Mouse (Mus musculus) ovary, postnatal 36 days (tissue): ENCODE data around the gene Odf3l1.

ENCODE experiments used
- DNase-seq: peaks from one replicate; pipeline ENCODE4 v3.0.0; 2022; ENCODE audit warnings: low spot score, mixed read lengths

The Odf3l1 gene

DNA sequence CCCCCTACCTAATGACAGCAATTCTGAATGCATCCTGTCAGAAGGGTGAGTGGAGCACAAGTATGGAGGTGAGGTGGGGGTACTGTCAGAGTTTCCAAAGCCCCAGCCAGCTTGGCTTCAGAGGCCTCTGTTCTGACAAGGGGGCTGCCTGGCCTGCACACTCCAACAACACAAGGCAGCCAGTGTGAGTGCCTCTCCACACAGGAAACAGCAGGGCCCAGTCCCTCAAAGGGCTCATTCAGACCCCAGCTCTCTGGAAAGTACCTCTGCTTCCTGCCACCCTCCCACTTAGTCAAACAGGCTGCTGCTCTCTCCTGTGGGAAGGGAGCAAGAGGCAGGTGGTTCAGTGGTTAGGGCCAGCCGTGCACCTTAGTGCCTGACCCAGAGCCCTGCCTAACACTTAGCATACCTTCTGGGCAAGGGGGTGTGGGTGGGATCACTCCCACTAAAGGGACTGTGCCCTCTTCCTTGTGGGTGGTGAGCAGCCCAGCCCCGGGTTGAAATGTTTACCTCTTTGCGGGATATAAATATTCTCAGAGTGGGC, 17.1 kb upstream of the Odf3l1 start:
- DNase-seq, result no peak

- DNase-seq, result no peak
These were observed 16.3 kb upstream of the Odf3l1 start for GRCm38 (mm10) chr9:56880790-56881189.

- DNase-seq, result no peak
These were observed 12.8 kb upstream of the Odf3l1 start for GRCm38 (mm10) chr9:56877284-56877683.

GRCm38 (mm10) chr9:56876784-56877183, 12.3 kb upstream of the Odf3l1 start:
- peak; percentile 66 for DNase-seq

DNA sequence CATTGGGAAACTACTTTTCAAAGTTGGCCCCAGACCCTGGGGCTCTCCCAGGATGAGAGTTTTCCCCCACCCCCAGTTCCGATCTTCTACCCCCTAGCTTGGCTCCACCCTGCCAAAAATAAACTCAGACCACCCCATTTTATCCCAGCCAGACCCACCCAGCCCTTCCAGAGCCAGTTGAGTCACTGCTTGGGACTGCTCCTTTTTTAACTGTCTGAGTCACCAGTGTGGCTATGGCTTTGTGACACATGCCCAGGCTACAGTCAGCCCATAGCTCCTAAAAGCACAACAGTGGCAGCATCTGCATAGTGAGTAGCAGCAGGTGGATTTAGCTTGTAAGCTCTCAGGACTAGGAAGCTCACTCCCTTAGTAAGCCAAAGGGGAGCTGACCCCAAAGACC, 8.6 kb upstream of the Odf3l1 start:
- DNase-seq, result no peak

DNA sequence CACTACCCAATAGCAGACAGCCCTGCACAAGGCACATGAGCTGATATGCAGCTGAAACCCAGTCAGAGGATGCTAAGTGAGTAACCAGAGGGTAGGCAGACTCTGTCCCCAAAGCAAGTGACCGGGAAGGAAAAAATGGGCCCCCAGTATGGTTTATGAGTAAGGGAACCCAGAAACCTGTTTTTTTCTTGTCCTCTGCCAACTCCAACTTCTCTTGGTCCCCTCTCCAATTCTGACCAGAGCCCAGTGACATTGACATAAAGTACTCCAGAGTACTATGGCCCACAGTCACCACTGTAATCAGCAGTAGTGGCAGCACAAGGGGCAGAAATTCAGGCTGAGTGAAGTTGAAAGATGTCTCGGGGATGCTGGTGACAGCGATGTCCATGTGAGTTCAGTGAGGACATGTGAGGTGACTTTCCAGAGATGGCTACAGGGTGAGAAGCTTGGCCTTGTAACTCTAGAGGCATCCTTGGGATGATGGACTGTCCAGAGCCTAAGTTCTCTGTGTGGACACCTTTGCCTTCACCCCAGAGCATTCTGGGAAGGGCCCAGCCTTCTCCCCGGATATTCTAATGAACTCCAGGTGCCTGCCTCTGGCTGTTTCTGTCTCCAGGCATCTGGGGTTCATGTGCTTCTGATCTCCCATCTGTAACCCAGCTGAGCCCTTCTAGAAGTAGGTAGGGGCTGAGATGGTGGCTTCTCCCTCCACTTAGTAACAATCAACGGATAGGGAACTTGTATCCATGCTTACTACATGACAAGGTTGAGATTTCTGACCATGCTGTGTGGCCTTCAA, 7.8 kb upstream of the Odf3l1 start:
- DNase-seq, result no peak

GRCm38 (mm10) chr9:56871191-56871590, 6.7 kb upstream of the Odf3l1 start:
- DNase-seq, result no peak

- DNase-seq, result no peak
These were observed 6.3 kb upstream of the Odf3l1 start for GRCm38 (mm10) chr9:56870778-56871177.

GRCm38 (mm10) chr9:56869552-56869951, 5.1 kb upstream of the Odf3l1 start:
- DNase-seq, result no peak

- DNase-seq, result no peak
These were observed 3.8 kb upstream of the Odf3l1 start for GRCm38 (mm10) chr9:56868292-56868691.

GRCm38 (mm10) chr9:56866430-56866829, 2.0 kb upstream of the Odf3l1 start:
- no peak for DNase-seq

DNA sequence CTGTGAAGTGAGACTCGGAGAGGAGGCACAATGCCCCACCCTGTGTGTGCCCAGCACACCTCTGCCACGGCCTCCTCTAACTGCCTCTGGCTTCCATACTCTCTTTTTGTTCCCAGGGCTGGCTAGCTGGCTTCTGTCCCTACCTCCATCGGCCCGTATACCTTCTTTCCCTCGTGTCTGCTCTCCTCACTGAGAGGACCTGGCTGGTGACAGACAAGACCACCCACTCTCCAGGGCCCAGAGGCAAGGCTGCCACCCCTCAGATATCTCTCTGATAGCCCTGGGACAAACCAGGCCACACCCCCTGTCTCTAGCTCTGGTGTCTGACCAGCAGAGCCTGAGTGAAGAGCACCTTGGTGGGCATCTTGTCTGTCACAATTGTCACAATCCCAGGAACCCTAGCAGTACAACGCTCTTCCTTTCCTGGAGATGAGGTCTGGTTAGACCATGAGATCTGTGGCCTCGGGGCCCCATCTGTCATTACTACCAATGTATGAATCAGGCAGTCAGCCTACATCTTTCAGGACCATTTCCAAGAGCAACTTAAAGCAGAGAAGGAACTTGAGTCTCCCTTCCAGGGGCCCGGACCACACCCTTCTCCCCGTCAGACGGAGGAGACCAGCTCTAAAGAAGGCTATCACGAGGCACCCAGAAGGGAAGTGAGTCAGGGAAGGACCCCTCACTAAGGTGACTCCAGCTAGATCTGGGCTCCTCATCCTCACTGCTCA, 1.4 kb upstream of the Odf3l1 start:
- DNase-seq, result no peak

GRCm38 (mm10) chr9:56864832-56865231, 353 bp upstream of the Odf3l1 start, which contains the start of gene Cspg4:
Gene Cspg4, plus strand, starts transcription at chr9:56865033.
- DNase-seq, result peak; percentile 72

- no peak for DNase-seq
These were observed 1.6 kb downstream of the Odf3l1 start for GRCm38 (mm10) chr9:56862863-56863262.

- DNase-seq, result no peak
These were observed 3.8 kb downstream of the Odf3l1 start for GRCm38 (mm10) chr9:56860486-56861269.

DNA sequence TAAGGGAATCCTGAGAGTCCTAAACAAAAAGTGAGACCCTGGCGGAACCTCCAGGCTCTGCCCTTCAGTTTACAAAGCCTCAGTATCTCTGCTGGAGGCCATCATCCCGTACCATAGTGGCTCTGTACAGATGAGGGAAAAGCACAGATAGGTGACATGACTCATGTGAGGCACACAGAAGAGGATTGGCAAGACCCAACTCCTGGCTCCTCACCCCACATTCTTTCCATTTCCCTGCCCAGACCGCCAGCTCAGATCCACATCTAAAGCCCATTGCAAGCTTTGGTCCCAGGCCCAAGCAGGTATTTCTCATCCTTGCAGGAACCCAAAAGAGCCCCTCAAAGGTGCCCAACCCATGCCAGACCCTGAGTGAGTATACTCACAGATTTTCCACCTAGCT, 4.4 kb downstream of the Odf3l1 start:
- DNase-seq, result no peak

- DNase-seq, result no peak
These were observed 7.0 kb downstream of the Odf3l1 start for GRCm38 (mm10) chr9:56857463-56857862.

DNA sequence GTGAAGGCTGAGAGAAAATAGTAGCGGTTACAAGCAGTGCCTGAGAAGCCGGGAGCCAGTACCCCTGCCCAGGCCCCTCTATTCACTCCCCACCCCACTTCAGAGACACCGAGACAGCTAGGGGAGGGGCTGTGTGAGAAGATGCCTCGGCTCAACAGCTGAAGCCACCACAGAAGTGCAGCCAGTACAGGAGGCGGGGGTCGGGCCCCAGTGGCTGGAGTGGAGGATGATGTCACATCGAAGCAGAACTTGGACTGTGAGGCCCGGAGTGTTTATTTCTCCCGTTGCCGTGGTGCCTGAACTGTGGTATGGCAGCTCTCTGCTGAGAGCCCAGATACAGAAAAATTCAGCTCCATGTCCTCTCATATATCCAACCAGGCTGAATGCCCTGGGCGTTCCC, 12.7 kb downstream of the Odf3l1 start:
- DNase-seq, result no peak

GRCm38 (mm10) chr9:56850905-56851252, 13.6 kb downstream of the Odf3l1 start:
- DNase-seq, result no peak

GRCm38 (mm10) chr9:56850128-56850904, 14.2 kb downstream of the Odf3l1 start:
- no peak for DNase-seq

DNA sequence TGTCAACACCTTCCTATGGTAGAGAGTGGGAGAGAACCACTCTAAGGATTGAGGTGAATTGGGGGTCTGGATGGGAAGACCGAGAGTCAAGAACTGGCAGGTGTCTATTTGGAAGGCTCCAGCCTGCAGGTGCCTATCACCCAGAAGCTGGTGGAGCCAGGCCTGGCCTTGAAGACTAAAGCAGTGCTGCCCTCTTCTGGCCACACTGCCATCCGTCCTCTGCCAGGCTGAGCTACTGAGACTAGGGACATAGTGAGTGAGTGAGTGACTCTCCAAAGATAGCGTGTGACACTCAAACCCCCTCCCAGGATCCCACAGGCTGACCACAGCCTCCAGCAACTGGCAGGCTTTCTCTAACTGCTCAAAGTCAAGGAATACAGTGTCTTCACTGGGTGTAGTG, 17.0 kb downstream of the Odf3l1 start:
- DNase-seq, result peak; percentile 61

GRCm38 (mm10) chr9:56844644-56845043, 19.8 kb downstream of the Odf3l1 start:
- no peak for DNase-seq
